ENCODE assay signal across 23 mouse cellular contexts in the genomic region with DNA sequence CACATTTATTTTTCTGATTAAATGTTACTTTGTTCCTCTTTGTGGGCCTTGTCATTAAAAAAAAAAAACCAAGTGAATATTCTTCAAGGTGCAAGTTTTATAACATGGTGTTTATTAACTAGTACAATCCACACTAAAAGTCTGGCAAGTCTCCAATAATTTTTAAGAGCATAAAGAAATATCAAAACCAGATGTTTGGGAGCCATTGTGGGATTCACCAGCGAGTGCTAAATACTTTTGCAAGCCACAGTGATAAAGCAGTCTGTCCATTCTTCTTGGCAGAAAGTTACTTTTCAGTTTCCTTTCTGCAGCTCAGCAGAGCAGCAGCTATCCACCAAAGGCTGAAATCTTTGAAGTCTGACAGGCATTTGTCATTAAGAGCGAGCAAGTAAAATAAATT.
DNase-seq lines count a peak whose midpoint lies in the region; ATAC-seq and TF ChIP-seq lines count a peak whose summit lies in the region.
"Had no signal": no experiment of that assay in that cellular context is flagged by ENCODE, and none has a peak within 500 bp of the region (broad histone marks: within the 10 kb centered on the region; RNA-seq: fewer than 3 reads in every experiment).

No protein-coding gene starts in this region.

- H3K9me3 ChIP-seq in kidney, postnatal 0 days (replicated peaks; ENCODE audit: low read length): no peaks in the 10 kb centered on the region
- H3K9me3 ChIP-seq in embryonic facial prominence, embryonic 14.5 days (ENCODE audit: control insufficient read depth, low read length): no peaks in the 10 kb centered on the region
- H3K9me3 ChIP-seq: forebrain, embryonic 12.5 days; heart, embryonic 10.5 days had no signal

- H3K27ac ChIP-seq in kidney, postnatal 0 days: no peak overlapping the region
- no peak overlapping the region for H3K27ac ChIP-seq in embryonic facial prominence, embryonic 14.5 days (replicated peaks; ENCODE audit: low read depth, low read length)
- H3K27ac ChIP-seq: forebrain, embryonic 12.5 days; gastrocnemius, adult 2 months; heart, embryonic 10.5 days; hindbrain, embryonic 14.5 days had no signal

- H3K4me1 ChIP-seq in kidney, postnatal 0 days (replicated peaks; ENCODE audit: insufficient read depth, low read length): no peaks in the 10 kb centered on the region
- no peaks in the 10 kb centered on the region for H3K4me1 ChIP-seq in embryonic facial prominence, embryonic 14.5 days (ENCODE audit: control insufficient read depth, insufficient read depth, low read length)
- H3K4me1 ChIP-seq: forebrain, embryonic 12.5 days; heart, embryonic 10.5 days had no signal

- no peaks in the 10 kb centered on the region for H3K27me3 ChIP-seq in kidney, postnatal 0 days (ENCODE audit: insufficient read depth, low read length)
- H3K27me3 ChIP-seq in embryonic facial prominence, embryonic 14.5 days (replicated peaks; ENCODE audit: control insufficient read depth, insufficient read depth, low read length): no peaks in the 10 kb centered on the region
- H3K27me3 ChIP-seq: forebrain, embryonic 12.5 days; Patski had no signal

- ATAC-seq in kidney, postnatal 0 days (replicated peaks; ENCODE audit: low FRiP score, low read depth): no peak
- no peak for ATAC-seq in embryonic facial prominence, embryonic 14.5 days (ENCODE audit: low read depth)
- ATAC-seq: activated CD4-positive, CD25-positive, alpha-beta regulatory T cell, adult 4 months; forebrain, embryonic 16.5 days; intestine, embryonic 16.5 days; Patski had no signal

- no peak overlapping the region for H3K4me3 ChIP-seq in kidney, postnatal 0 days (replicated peaks; ENCODE audit: low read depth, low read length)
- H3K4me3 ChIP-seq in embryonic facial prominence, embryonic 14.5 days (ENCODE audit: low read depth, low read length): no peak overlapping the region
- H3K4me3 ChIP-seq: forebrain, embryonic 12.5 days; gastrocnemius, adult 2 months; heart, embryonic 10.5 days had no signal

- WGBS in kidney, postnatal 0 days: 23% methylated on average over 2 of the region's 2 CpGs
- WGBS in embryonic facial prominence, embryonic 14.5 days: 10% methylated on average over 2 of the region's 2 CpGs

- H3K36me3 ChIP-seq in kidney, postnatal 0 days (ENCODE audit: insufficient read depth, low read length): no peaks in the 10 kb centered on the region
- H3K36me3 ChIP-seq in embryonic facial prominence, embryonic 14.5 days (ENCODE audit: control insufficient read depth, insufficient read depth, low read length): no peaks in the 10 kb centered on the region
- H3K36me3 ChIP-seq: forebrain, embryonic 12.5 days; heart, embryonic 10.5 days had no signal

- H3K4me2 ChIP-seq in kidney, postnatal 0 days (ENCODE audit: low read length): no peak overlapping the region
- no peak overlapping the region for H3K4me2 ChIP-seq in embryonic facial prominence, embryonic 14.5 days (ENCODE audit: low read depth, low read length)
- H3K4me2 ChIP-seq: forebrain, embryonic 12.5 days; hindbrain, embryonic 14.5 days had no signal

- no peak overlapping the region for H3K9ac ChIP-seq in kidney, postnatal 0 days (ENCODE audit: low read depth, low read length)
- H3K9ac ChIP-seq in embryonic facial prominence, embryonic 14.5 days (ENCODE audit: low read depth, low read length): no peak overlapping the region
- H3K9ac ChIP-seq: forebrain, embryonic 12.5 days; hindbrain, embryonic 14.5 days had no signal

- no peak for TF ChIP-seq CTCF in kidney, postnatal 0 days (IDR thresholded peaks at IDR 0.05; ENCODE audit: low read depth)

- DNase-seq in embryo, embryonic 10.5 days (ENCODE audit: low spot score): peak; percentile 5
- DNase-seq in embryo, embryonic 10 days (ENCODE audit: low spot score): no peak
- DNase-seq in kidney, postnatal 0 days (ENCODE audit: low spot score): peak; percentile 0
- no peak for DNase-seq in kidney, postnatal 4 days
- DNase-seq in embryonic facial prominence, embryonic 14.5 days (ENCODE audit: low spot score): peak; percentile 82
- DNase-seq in mesoderm, embryonic 11.5 days (ENCODE audit: low read depth, low spot score): peak; percentile 6
- no peak for DNase-seq in adrenal gland, postnatal 36 days
- DNase-seq in layer of hippocampus, postnatal 25 days (ENCODE audit: extremely low spot score in 1 of 2, low spot score in 1 of 2): no peak
- DNase-seq: adrenal gland, postnatal 14 days; cerebellum, adult 18-20 months; cerebellum, adult 9-11 months; cerebellum, postnatal 36 days; gastrocnemius, adult 2 months; gastrocnemius, postnatal 25 days; heart, adult 18-20 months; heart, postnatal 10 days had no signal

Comparison
In these comparisons a context has a peak if more than half of its experiments do, and no peak if none do; other contexts are left out.
1. DNase-seq: peak in embryo, embryonic 10.5 days (single experiment), kidney, postnatal 0 days (single experiment), embryonic facial prominence, embryonic 14.5 days (single experiment) and mesoderm, embryonic 11.5 days (single experiment); none in embryo, embryonic 10 days (single experiment), kidney, postnatal 4 days (0 of 2), adrenal gland, postnatal 36 days (0 of 2) and layer of hippocampus, postnatal 25 days (0 of 2).